In the genomic region with DNA sequence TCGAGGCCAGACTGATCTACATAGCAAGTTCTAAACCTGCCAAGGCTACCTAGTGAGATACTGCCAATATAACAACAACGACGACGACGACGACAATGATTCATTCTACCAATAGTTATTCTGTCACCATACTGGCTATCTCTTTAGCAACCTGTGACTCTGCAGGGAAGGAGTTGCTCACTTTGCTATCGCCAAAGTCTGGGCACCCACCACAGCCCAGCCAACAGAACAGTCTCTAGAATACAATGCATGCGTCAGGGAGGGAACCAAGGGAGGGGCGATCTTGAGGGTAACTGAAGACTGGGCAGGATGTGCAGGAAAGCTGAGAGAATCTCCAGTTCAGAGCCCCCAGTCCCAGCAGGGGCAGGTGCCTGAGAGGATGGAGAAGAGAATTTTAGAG, we compare ENCODE assay signal across 8 mouse cellular contexts. TPM values are rescaled to one million over a fixed set of nuclear protein-coding genes. Genes with fewer than 3 reads are reported as not detected.
DNase-seq lines count a peak whose midpoint lies in the region; ATAC-seq lines count a peak whose summit lies in the region.

No protein-coding gene starts in this region.

- H3K36me3 ChIP-seq in kidney, embryonic 16.5 days (ENCODE audit: insufficient read depth, low read length) = no peaks in the 10 kb centered on the region
- H3K36me3 ChIP-seq in embryonic facial prominence, embryonic 13.5 days = no peaks in the 10 kb centered on the region
- H3K36me3 ChIP-seq in hindbrain, embryonic 16.5 days (ENCODE audit: control insufficient read depth, insufficient read depth, low read length) = no peaks in the 10 kb centered on the region
- H3K36me3 ChIP-seq in midbrain, embryonic 13.5 days = no peaks in the 10 kb centered on the region

- WGBS in kidney, embryonic 16.5 days = 8% methylated on average over 9 of the region's 9 CpGs
- 5% methylated on average over 9 of the region's 9 CpGs for WGBS in embryonic facial prominence, embryonic 13.5 days
- WGBS in hindbrain, embryonic 16.5 days = 7% methylated on average over 9 of the region's 9 CpGs
- WGBS in midbrain, embryonic 13.5 days = 7% methylated on average over 9 of the region's 9 CpGs

- no peak for ATAC-seq in kidney, embryonic 16.5 days (ENCODE audit: low FRiP score, low TSS enrichment)
- ATAC-seq in embryonic facial prominence, embryonic 13.5 days (ENCODE audit: insufficient number of reproducible peaks, insufficient read depth, low FRiP score, low TSS enrichment, low read depth) = no peak
- no peak for ATAC-seq in hindbrain, embryonic 16.5 days
- no peak for ATAC-seq in midbrain, embryonic 13.5 days

- peaks cover 36% of the 10 kb centered on the region for H3K4me1 ChIP-seq in kidney, embryonic 16.5 days (ENCODE audit: insufficient read depth, low read length)
- H3K4me1 ChIP-seq in embryonic facial prominence, embryonic 13.5 days = peaks cover 52% of the 10 kb centered on the region
- peaks cover 32% of the 10 kb centered on the region for H3K4me1 ChIP-seq in hindbrain, embryonic 16.5 days (ENCODE audit: control insufficient read depth, insufficient read depth, low read depth, low read length)
- peaks cover 57% of the 10 kb centered on the region for H3K4me1 ChIP-seq in midbrain, embryonic 13.5 days (replicated peaks)

- H3K9me3 ChIP-seq in kidney, embryonic 16.5 days (ENCODE audit: low read length) = no peaks in the 10 kb centered on the region
- H3K9me3 ChIP-seq in embryonic facial prominence, embryonic 13.5 days = no peaks in the 10 kb centered on the region
- no peaks in the 10 kb centered on the region for H3K9me3 ChIP-seq in hindbrain, embryonic 16.5 days (ENCODE audit: control insufficient read depth, low read length)
- no peaks in the 10 kb centered on the region for H3K9me3 ChIP-seq in midbrain, embryonic 13.5 days

- no peak for DNase-seq in kidney, postnatal 14 days
- DNase-seq in spleen, postnatal 4 days (ENCODE audit: low spot score in 2 of 2) = no peak
- DNase-seq in ovary, postnatal 36 days (ENCODE audit: low spot score) = no peak
- no peak for DNase-seq in urinary bladder, postnatal 4 days (ENCODE audit: low spot score in 2 of 2)

- H3K27me3 ChIP-seq in kidney, embryonic 16.5 days (ENCODE audit: insufficient read depth, low read length) = no peaks in the 10 kb centered on the region
- H3K27me3 ChIP-seq in embryonic facial prominence, embryonic 13.5 days = no peaks in the 10 kb centered on the region
- no peaks in the 10 kb centered on the region for H3K27me3 ChIP-seq in hindbrain, embryonic 16.5 days (replicated peaks; ENCODE audit: control insufficient read depth, insufficient read depth, low read length)
- H3K27me3 ChIP-seq in midbrain, embryonic 13.5 days = 0 out of 2 replicates have a peak, but pooled peaks cover 3% of the 10 kb centered on the region

- peak overlapping the region; percentile 39 for H3K9ac ChIP-seq in kidney, embryonic 16.5 days (replicated peaks; ENCODE audit: low read length)
- peak overlapping the region; percentile 59 for H3K9ac ChIP-seq in embryonic facial prominence, embryonic 13.5 days
- peak overlapping the region; percentile 62 for H3K9ac ChIP-seq in hindbrain, embryonic 16.5 days (ENCODE audit: low read depth, low read length)
- peak overlapping the region; percentile 92 for H3K9ac ChIP-seq in midbrain, embryonic 13.5 days (replicated peaks)

- no peak overlapping the region for H3K27ac ChIP-seq in kidney, embryonic 16.5 days (ENCODE audit: low read length)
- H3K27ac ChIP-seq in embryonic facial prominence, embryonic 13.5 days = peak overlapping the region; percentile 100
- H3K27ac ChIP-seq in hindbrain, embryonic 16.5 days (ENCODE audit: low read depth, low read length) = peak overlapping the region; percentile 98
- H3K27ac ChIP-seq in midbrain, embryonic 13.5 days = peak overlapping the region; percentile 99

- H3K4me3 ChIP-seq in kidney, embryonic 16.5 days (ENCODE audit: low read length) = peak overlapping the region; percentile 30
- H3K4me3 ChIP-seq in embryonic facial prominence, embryonic 13.5 days = peak overlapping the region; percentile 34
- H3K4me3 ChIP-seq in hindbrain, embryonic 16.5 days (ENCODE audit: low read length) = peak overlapping the region; percentile 32
- peak overlapping the region; percentile 26 for H3K4me3 ChIP-seq in midbrain, embryonic 13.5 days (replicated peaks)

- H3K4me2 ChIP-seq in kidney, embryonic 16.5 days (replicated peaks; ENCODE audit: low read depth, low read length) = peak overlapping the region; percentile 51
- H3K4me2 ChIP-seq in embryonic facial prominence, embryonic 13.5 days = peak overlapping the region; percentile 68
- peak overlapping the region; percentile 59 for H3K4me2 ChIP-seq in hindbrain, embryonic 16.5 days (ENCODE audit: low read length)
- peak overlapping the region; percentile 99 for H3K4me2 ChIP-seq in midbrain, embryonic 13.5 days (replicated peaks)

RNA-seq across cellular contexts. Expression of a gene that starts 32.6 kb away (rescaled TPM):
- polyA plus RNA-seq in kidney, embryonic 16.5 days (2015; fragmentation: Nextera tagmentation; extraction: Ambion mirVana) = 2.8 and 2.9 TPM in 2 replicates
- 2.1 and 3.0 TPM in 2 replicates for polyA plus RNA-seq in embryonic facial prominence, embryonic 13.5 days (2015; fragmentation: Nextera tagmentation; extraction: Ambion mirVana)
- 2.7 and 3.2 TPM in 2 replicates for polyA plus RNA-seq in hindbrain, embryonic 16.5 days (2015; fragmentation: Nextera tagmentation; extraction: Ambion mirVana)
- polyA plus RNA-seq in midbrain, embryonic 13.5 days (2015; fragmentation: Nextera tagmentation; extraction: Ambion mirVana) = 1.00 and 1.4 TPM in 2 replicates

Comparison
In these comparisons a context has a peak if more than half of its experiments do, and no peak if none do; other contexts are left out.
1. H3K9ac ChIP-seq: peak in every context shown above with its lines; median percentile 92 in midbrain, embryonic 13.5 days; 62 in hindbrain, embryonic 16.5 days; 59 in embryonic facial prominence, embryonic 13.5 days; 39 in kidney, embryonic 16.5 days.